Mouse (Mus musculus): Measurements from ENCODE around the gene Unc5a. TPM values are rescaled to one million over a fixed set of nuclear protein-coding genes. Genes with fewer than 3 reads are reported as not detected.

The Unc5a gene
- polyA plus RNA-seq, 1 experiment from 2014 or later, result 16.6 TPM

DNA sequence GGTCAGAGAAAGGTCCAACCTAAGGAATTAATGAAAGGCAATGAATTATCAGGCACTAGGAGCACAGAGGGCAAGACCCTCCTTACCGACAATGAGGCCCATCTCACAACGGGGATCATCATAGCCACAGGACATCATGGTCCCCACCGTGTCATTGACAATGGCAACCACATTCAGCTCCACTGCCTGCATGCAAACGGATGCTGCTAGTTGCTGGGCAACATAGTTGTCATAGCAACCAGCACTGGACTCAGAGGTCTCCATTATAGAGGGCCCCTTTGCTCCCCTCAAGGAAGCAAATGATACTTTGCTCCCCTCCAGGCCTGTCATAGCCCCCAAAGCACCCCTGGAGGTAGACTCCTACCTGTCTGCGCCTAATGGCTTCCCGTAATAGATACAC is 59.4 kb downstream of the Unc5a start:
- WGBS, result 45% methylated on average over 6 of the region's 6 CpGs
- ATAC-seq (replicated peaks), result no peak; the same call in 1 of the 2 replicates
- peaks cover 4% of the 10 kb centered on the region; the same call in 1 of the 2 replicates for H3K36me3 ChIP-seq
- no peak overlapping the region for H3K4me2 ChIP-seq (replicated peaks)
- H3K9me3 ChIP-seq, result no peaks in the 10 kb centered on the region
- no peaks in the 10 kb centered on the region for H3K27me3 ChIP-seq
- no peak overlapping the region for H3K4me3 ChIP-seq
- peaks cover 6% of the 10 kb centered on the region; the same call in 1 of the 2 replicates for H3K4me1 ChIP-seq
- no peak overlapping the region for H3K9ac ChIP-seq (replicated peaks)
- peak overlapping the region; percentile 31; the same call in 1 of the 2 replicates for H3K27ac ChIP-seq (replicated peaks)

DNA sequence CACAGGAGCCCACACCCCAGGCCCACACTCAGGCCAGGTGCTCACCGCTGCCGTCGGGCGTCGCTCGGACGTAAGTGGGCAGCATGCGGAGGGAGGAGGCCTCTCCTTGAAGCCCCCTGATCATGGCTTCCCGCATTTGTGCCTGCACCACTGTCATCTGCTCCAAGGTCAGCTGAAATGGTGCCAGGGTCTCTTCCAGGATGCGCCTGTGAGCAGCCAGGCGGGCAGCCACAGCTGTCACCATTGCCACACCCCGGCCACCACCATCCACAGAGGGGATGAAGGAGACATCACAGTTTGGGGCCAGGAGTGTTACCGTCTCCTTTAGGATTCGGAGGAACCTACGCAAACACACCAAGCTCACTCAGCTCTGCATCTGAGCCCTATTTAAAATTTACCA is 61.9 kb downstream of the Unc5a start:
- ATAC-seq (replicated peaks), result no peak
- H3K27ac ChIP-seq (replicated peaks), result no peak overlapping the region
- 94% methylated on average over 15 of the region's 15 CpGs for WGBS
- no peak overlapping the region for H3K4me3 ChIP-seq
- peaks cover 6% of the 10 kb centered on the region; the same call in 1 of the 2 replicates for H3K4me1 ChIP-seq
- no peaks in the 10 kb centered on the region for H3K9me3 ChIP-seq
- no peak overlapping the region for H3K4me2 ChIP-seq (replicated peaks)
- no peak overlapping the region for H3K9ac ChIP-seq (replicated peaks)
- H3K36me3 ChIP-seq, result no peaks in the 10 kb centered on the region
- H3K27me3 ChIP-seq, result no peaks in the 10 kb centered on the region

- H3K9ac ChIP-seq (replicated peaks), result no peak overlapping the region
- WGBS, result 5% methylated on average over 14 of the region's 14 CpGs
Observed at GRCm38 (mm10) chr13:55011981-55012478, 62.8 kb downstream of the Unc5a start.

DNA sequence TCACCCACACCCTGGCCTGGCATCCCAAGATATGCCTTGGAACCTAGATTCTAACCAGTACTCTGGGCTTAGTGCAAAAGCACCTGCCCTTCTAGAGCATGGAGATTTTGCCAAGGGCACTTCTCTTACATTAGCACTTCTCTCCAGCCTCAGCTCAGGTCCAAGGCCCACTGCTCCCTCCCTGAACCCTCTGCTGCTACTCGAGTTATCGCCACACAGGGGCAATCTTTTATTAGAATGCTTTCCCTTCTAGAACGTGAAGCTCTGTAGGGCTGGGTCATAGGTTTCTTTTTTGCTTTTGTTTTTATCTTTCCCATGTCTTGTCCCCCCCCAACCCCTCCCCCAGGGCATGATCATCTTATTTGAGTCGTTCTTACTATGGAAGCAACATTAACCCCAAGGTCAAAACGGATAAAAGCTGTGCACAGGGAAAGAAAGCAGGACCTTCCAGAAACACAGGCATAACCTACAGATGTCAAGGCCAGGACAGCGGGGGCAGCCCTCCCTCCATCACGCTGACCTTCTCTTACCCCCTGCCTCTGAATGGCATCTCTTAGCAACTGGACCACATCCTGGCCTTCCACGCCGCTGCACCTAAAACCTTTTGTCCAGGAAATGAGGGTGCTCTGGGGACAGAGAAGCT is 64.6 kb downstream of the Unc5a start:
- H3K36me3 ChIP-seq, result no peaks in the 10 kb centered on the region
- ATAC-seq (replicated peaks), result no peak
- H3K4me2 ChIP-seq (replicated peaks), result no peak overlapping the region
- H3K9me3 ChIP-seq, result no peaks in the 10 kb centered on the region
- peaks cover 4% of the 10 kb centered on the region; the same call in 1 of the 2 replicates for H3K4me1 ChIP-seq
- WGBS, result 26% methylated on average over 9 of the region's 9 CpGs
- H3K27ac ChIP-seq (replicated peaks), result no peak overlapping the region
- H3K9ac ChIP-seq (replicated peaks), result no peak overlapping the region
- no peak overlapping the region for H3K4me3 ChIP-seq
- no peaks in the 10 kb centered on the region for H3K27me3 ChIP-seq

More at GRCm38 (mm10) chr13:55011981-55012478, 62.8 kb downstream of the Unc5a start:
- Histone ChIP-seq H3K9me3 (no peaks in the 10 kb centered on the region), H3K36me3 (no peaks in the 10 kb centered on the region), H3K4me2 (replicated peaks) (peak overlapping the region; percentile 1; the same call in 1 of the 2 replicates), H3K4me3 (no peak overlapping the region), H3K27ac (replicated peaks) (no peak overlapping the region), H3K4me1 (peaks cover 4% of the 10 kb centered on the region; the same call in 1 of the 2 replicates), H3K27me3 (no peaks in the 10 kb centered on the region)
- peak; percentile 31; the same call in 1 of the 2 replicates for ATAC-seq (replicated peaks)

DNA sequence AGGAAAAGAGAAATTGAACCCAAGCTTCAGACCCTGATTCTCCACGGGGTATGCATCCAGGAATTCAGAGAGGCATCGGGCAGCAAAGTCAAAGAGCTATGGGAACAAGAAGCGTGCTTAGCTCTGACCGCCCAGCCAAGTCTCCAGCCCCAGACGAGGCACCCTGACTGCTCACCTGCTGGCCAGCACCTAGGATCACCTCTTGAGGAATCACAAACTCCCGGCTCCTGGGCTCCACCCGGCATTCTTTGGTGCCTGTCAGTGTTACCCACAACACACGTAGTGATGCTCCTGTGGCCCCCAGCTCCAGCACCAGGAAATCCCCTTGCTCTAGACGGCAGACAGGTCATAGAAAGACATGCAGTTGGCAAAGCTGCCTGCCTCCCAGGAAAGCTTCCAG is 65.2 kb downstream of the Unc5a start:
- H3K27me3 ChIP-seq, result no peaks in the 10 kb centered on the region
- H3K36me3 ChIP-seq, result no peaks in the 10 kb centered on the region
- 62% methylated on average over 9 of the region's 9 CpGs for WGBS
- no peak overlapping the region for H3K9ac ChIP-seq (replicated peaks)
- H3K4me3 ChIP-seq, result no peak overlapping the region
- no peak for ATAC-seq (replicated peaks)
- H3K27ac ChIP-seq (replicated peaks), result no peak overlapping the region
- no peak overlapping the region for H3K4me2 ChIP-seq (replicated peaks)
- peaks cover 4% of the 10 kb centered on the region; the same call in 1 of the 2 replicates for H3K4me1 ChIP-seq
- no peaks in the 10 kb centered on the region for H3K9me3 ChIP-seq

DNA sequence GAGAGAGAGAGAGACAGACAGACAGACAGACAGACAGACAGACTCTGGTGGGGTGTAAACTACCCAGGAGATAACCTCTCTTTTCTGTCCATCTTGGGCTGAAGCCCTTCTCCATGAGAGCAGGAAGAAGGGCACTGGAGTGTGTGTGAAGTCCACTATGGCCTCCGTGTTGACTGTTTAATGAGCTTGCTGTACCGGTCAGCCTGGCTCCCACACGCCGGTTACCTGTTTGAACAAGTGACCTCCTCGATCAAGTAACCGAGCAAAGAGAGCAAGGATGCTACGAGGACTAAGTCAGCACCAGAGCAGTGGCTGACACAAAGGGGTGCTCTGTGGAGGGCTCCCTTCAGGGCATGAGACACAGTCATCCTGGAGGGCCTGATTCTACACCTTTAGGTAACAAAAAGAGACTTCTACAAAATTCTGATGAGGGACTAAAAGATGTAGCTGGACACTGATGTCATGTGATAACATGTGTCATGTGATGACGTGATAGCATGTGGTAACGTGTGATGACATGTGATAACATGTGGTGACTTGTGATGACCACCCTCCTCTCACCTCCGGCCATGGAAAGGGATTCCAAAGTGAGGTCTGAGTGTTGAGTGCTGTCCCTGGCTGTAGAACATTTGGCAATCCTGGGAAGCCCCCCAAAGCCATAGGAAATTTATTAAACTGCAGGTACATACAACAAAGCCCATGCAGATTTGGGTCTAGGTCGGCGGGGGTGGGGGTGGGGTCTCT is 68.1 kb downstream of the Unc5a start:
- Histone ChIP-seq H3K4me2 (replicated peaks) (no peak overlapping the region), H3K27me3 (no peaks in the 10 kb centered on the region), H3K36me3 (no peaks in the 10 kb centered on the region), H3K4me1 (no peaks in the 10 kb centered on the region), H3K4me3 (no peak overlapping the region), H3K9ac (replicated peaks) (no peak overlapping the region), H3K9me3 (no peaks in the 10 kb centered on the region), H3K27ac (replicated peaks) (no peak overlapping the region)
- no peak for ATAC-seq (replicated peaks)
- WGBS, result 88% methylated on average over 12 of the region's 12 CpGs

DNA sequence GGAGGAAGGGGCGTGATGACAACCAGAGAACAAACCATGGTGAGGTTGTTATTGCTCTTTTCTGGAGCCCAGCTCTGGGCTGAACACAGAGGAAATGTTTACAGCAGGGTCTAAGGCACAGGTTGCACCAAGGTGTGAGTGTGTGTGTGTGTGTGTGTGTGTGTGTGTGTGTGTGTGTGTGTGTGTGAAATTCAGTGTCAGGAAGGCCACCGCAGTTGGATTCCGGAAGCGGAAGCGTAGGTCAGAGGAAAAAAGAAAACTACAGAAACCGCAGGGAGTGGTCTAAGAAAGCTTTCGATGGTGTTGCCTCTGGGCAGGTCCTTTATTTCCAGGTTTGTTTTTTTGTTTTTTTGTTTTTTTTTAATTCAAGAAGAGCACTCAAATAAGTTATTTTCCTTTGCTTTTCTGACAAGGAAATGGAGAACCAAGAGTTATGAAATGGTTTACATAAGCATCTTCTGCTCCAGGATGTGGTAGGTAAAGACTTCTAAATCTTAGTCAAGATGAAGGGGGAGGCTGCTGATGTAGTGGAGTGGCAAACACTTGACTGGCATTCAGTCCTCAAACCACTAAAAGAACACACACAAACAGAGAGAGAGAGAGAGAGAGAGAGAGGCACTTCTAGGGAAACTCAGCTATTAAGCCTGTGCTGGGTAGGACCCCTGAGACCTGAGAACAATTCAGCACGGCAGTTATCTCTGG is 68.8 kb downstream of the Unc5a start:
- H3K4me1 ChIP-seq, result no peaks in the 10 kb centered on the region
- no peak for ATAC-seq (replicated peaks)
- H3K4me3 ChIP-seq, result no peak overlapping the region
- H3K27me3 ChIP-seq, result no peaks in the 10 kb centered on the region
- H3K27ac ChIP-seq (replicated peaks), result no peak overlapping the region
- H3K9ac ChIP-seq (replicated peaks), result no peak overlapping the region
- H3K36me3 ChIP-seq, result no peaks in the 10 kb centered on the region
- H3K4me2 ChIP-seq (replicated peaks), result no peak overlapping the region
- 82% methylated on average over 8 of the region's 8 CpGs for WGBS
- no peaks in the 10 kb centered on the region for H3K9me3 ChIP-seq

DNA sequence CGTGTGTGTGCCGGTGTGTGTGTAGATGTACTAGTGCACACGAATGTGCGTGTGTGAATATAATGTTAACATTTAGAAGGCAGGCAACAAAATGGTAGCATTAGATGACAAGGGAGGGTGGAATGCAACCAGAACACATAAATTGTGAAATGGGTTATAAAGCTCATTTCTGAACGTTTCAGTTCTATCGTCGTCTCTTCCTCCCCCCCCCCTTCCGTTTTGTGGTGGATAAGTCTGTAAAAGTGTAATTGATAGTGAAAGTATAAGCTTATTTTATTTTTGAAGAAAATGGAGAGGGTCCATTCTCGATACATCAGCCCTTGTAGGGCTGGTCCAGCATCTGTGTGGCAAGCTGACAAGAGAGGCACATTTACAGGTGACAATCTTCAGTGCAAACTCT is 69.5 kb downstream of the Unc5a start:
- Histone ChIP-seq H3K4me3 (no peak overlapping the region), H3K27me3 (no peaks in the 10 kb centered on the region), H3K9ac (replicated peaks) (no peak overlapping the region), H3K36me3 (no peaks in the 10 kb centered on the region), H3K4me2 (replicated peaks) (no peak overlapping the region), H3K27ac (replicated peaks) (no peak overlapping the region), H3K9me3 (no peaks in the 10 kb centered on the region), H3K4me1 (no peaks in the 10 kb centered on the region)
- 89% methylated on average over 9 of the region's 9 CpGs for WGBS
- ATAC-seq (replicated peaks), result no peak

DNA sequence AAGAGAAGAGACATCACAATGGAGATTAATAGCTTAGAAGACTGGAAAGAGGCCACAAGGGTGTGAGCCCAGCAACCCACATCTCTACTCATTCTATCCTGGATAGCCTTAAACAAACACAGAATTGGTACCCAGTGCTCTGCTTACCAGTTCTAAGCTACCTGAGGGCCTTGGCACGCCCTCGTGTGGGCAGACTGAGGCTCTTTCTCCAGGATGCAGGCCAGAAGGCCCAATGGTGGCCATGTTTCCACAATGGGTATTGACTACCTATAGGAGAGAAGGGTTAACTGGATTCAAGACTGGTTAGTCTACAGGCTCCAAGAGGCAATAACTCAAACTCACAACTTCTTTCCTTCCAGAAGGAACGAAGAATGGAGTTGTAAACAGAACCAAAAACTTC is 70.0 kb downstream of the Unc5a start:
- no peaks in the 10 kb centered on the region for H3K36me3 ChIP-seq
- WGBS, result 75% methylated on average over 3 of the region's 3 CpGs

DNA sequence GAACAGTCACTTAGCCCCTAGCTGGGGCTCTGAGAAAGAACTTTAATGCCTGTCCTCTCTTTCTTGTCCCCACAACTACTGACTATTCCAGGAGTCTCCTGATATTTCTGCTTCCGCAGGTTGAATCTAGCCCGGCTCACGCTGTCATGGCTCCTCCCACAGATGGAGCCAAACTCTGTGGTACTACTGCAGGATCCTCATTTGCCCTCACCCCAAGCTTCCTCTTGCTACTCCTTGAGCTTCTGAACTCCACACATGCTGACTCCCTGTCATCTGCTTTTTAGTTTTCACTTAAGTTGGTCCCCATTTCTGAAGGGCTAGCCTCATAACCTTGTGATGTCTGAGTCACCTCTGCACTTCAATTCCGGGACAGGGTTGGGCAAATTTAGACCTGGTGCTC is 70.8 kb downstream of the Unc5a start:
- Histone ChIP-seq H3K27me3 (no peaks in the 10 kb centered on the region), H3K4me1 (no peaks in the 10 kb centered on the region), H3K4me2 (replicated peaks) (no peak overlapping the region), H3K9ac (replicated peaks) (no peak overlapping the region), H3K4me3 (no peak overlapping the region), H3K9me3 (no peaks in the 10 kb centered on the region), H3K36me3 (no peaks in the 10 kb centered on the region), H3K27ac (replicated peaks) (no peak overlapping the region)
- no peak for ATAC-seq (replicated peaks)
- 94% methylated on average over 4 of the region's 4 CpGs for WGBS

More for the DNA sequence above, 70.0 kb downstream of the Unc5a start:
- H3K4me2 ChIP-seq (replicated peaks), result no peak overlapping the region
- H3K27ac ChIP-seq (replicated peaks), result no peak overlapping the region
- H3K4me3 ChIP-seq, result no peak overlapping the region
- no peaks in the 10 kb centered on the region for H3K4me1 ChIP-seq
- no peaks in the 10 kb centered on the region for H3K27me3 ChIP-seq
- ATAC-seq (replicated peaks), result no peak
- no peaks in the 10 kb centered on the region for H3K9me3 ChIP-seq
- H3K9ac ChIP-seq (replicated peaks), result no peak overlapping the region

DNA sequence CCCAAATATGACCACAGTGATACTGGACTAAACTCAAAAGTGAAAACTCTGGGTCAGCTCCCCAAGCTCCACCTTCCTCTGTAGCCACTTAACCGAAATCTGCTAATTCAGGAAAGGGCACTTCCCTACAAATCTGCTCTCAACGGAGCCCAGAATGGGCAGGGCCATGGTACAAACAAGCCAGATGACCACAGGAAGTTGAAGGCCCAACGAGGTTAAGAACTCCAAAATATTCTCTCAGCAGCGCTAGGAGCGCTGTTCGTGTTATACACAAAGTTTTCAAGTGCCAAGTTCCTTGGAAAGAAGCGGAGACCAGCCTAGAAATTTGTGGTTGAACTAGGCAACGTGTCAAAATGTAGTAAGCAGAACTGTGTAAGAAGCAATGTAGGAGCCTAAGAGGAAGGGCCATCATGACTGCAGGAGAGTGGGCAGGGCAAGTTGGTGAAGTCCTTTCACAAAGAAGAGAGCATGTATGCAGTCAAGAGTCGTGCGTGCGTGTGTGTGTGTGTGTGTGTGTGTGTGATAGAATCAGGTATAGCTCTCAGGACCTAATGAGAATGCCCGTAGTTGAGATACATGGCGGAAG is 72.1 kb downstream of the Unc5a start, which contains the start of gene Hk3:
Hk3 (minus strand) TSS at position 192 of the 586 bp plus-strand sequence.
- H3K36me3 ChIP-seq, result peaks cover 4% of the 10 kb centered on the region; the same call in 1 of the 2 replicates
- H3K9ac ChIP-seq (replicated peaks), result no peak within 1 kb of the TSS
- H3K9me3 ChIP-seq, result no peaks in the 10 kb centered on the region
- no peaks in the 10 kb centered on the region for H3K27me3 ChIP-seq
- no peak within 1 kb of the TSS for H3K4me3 ChIP-seq
- WGBS, result 90% methylated on average over 13 of the region's 13 CpGs
- no peak for ATAC-seq (replicated peaks)
- H3K4me1 ChIP-seq, result no peaks in the 10 kb centered on the region
- no peak within 1 kb of the TSS for H3K27ac ChIP-seq (replicated peaks)
- no peak within 1 kb of the TSS for H3K4me2 ChIP-seq (replicated peaks)
